Mouse (Mus musculus): ENCODE data around the gene Mybpc2. TPM values are rescaled to one million over a fixed set of nuclear protein-coding genes. Genes with fewer than 3 reads are reported as not detected.

The Mybpc2 gene
- polyA plus RNA-seq, 1 experiment = not detected

- H3K4me3 ChIP-seq (ENCODE audit: insufficient read depth, low read length) = no peak overlapping the region
- no peak for TF ChIP-seq POLR2A (IDR thresholded peaks at IDR 0.05; ENCODE audit: borderline replicate concordance, low read depth, low read length)
- no peak for TF ChIP-seq CTCF (IDR thresholded peaks at IDR 0.05; ENCODE audit: low read depth, low read length)
- H3K4me1 ChIP-seq (ENCODE audit: control insufficient read depth, insufficient read depth, low read length) = peaks cover 3% of the 10 kb centered on the region
- H3K27ac ChIP-seq (ENCODE audit: insufficient read depth, low read depth, low read length) = no peak overlapping the region
Measured at GRCm38 (mm10) chr7:44490281-44490680, 34.2 kb downstream of the Mybpc2 start.

DNA sequence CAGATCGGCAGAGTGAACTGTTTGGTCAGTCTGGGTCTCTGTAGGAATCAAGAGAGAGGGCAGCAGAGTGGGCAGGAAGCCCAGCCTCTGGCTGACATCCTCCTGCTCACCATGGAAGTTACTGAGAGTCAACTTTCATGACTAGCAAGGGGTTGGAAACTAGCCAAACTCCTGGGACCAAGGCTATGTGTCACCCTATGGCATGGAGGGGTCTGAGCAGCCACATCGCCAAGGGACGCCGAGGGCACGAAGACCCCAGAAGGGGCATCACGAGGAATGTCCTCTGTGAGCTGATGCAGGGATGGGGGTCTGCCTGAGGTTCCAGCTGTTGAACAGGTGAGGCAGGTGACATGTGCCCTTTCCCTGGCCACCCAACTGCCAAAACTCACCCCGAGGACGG is 35.9 kb downstream of the Mybpc2 start:
- TF ChIP-seq POLR2A (IDR thresholded peaks at IDR 0.05; ENCODE audit: borderline replicate concordance, low read depth, low read length) = no peak
- no peak for TF ChIP-seq CTCF (IDR thresholded peaks at IDR 0.05; ENCODE audit: low read depth, low read length)
- H3K4me3 ChIP-seq (ENCODE audit: insufficient read depth, low read length) = no peak overlapping the region
- no peak overlapping the region for H3K27ac ChIP-seq (ENCODE audit: insufficient read depth, low read depth, low read length)
- H3K4me1 ChIP-seq (ENCODE audit: control insufficient read depth, insufficient read depth, low read length) = no peaks in the 10 kb centered on the region

GRCm38 (mm10) chr7:44487936-44488335 is 36.5 kb downstream of the Mybpc2 start:
- TF ChIP-seq CTCF (IDR thresholded peaks at IDR 0.05; ENCODE audit: low read depth, low read length) (no peak), POLR2A (IDR thresholded peaks at IDR 0.05; ENCODE audit: borderline replicate concordance, low read depth, low read length) (no peak)

DNA sequence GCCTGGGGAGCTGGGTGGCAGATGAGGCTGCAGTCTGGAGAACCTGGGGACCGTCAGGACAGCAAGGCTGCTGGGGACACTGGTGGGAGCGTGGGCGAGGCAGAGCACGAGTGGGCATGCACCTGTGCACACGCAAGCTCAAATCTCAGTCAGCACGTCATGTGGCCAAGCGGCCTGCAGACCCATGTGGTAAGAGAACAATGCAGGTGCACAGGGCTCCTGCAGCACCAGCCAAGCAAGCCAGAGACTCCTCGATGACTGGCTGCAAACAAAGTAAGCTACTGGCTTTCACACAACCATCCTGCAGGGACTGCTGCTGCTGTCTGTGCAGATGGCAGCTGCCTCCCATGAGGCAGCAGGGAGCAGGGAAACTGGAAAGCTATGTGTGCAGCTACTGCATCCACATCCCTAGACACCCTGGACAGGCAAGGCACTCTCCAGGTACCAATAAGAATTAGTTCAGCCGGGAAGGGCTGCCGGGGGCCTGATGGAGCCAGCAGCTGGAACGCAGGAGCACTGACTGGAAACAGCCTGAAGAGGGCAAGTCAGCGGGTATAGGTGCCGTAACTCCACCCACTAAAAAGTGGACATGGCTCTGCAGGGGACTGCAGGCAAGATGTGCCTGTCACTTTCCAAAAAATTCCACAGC is 37.4 kb downstream of the Mybpc2 start:
- TF ChIP-seq POLR2A (IDR thresholded peaks at IDR 0.05; ENCODE audit: borderline replicate concordance, low read depth, low read length) (no peak), CTCF (IDR thresholded peaks at IDR 0.05; ENCODE audit: low read depth, low read length) (no peak)
- H3K4me1 ChIP-seq (ENCODE audit: control insufficient read depth, insufficient read depth, low read length) = no peaks in the 10 kb centered on the region
- H3K27ac ChIP-seq (ENCODE audit: insufficient read depth, low read depth, low read length) = no peak overlapping the region
- H3K4me3 ChIP-seq (ENCODE audit: insufficient read depth, low read length) = no peak overlapping the region

More at GRCm38 (mm10) chr7:44487936-44488335, 36.5 kb downstream of the Mybpc2 start:
- Histone ChIP-seq H3K4me1 (ENCODE audit: control insufficient read depth, insufficient read depth, low read length) (no peaks in the 10 kb centered on the region), H3K4me3 (ENCODE audit: insufficient read depth, low read length) (no peak overlapping the region), H3K27ac (ENCODE audit: insufficient read depth, low read depth, low read length) (no peak overlapping the region)

DNA sequence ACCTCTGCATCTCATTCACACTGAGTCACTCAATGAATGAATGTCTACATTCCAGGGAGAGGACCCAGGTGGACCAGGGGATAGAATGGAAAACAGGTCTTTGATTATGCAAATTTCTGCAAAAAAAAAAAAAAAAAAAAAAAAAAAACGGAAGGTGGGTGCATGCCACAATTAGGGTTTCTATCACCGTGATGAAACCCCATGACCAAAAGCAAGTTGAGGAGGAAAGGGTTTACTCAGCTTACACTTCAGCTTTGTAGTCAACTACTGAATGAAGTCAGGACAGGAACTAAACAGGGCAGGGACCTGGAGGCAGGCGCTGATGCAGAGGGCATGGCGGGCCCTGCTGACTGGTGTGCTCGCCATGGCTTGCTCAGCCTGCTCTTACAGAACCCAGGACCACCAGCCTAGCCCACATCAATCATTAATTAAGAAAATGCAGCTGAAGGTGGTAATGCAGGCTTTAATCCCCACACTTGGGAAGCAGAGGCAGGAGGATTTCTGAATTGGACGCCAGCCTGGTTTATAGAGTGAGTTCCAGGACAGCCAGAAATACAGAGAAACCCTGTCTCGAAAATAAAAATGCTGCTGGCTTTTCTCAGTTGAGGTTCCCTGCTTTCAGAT is 38.8 kb downstream of the Mybpc2 start:
- Histone ChIP-seq H3K4me1 (ENCODE audit: control insufficient read depth, insufficient read depth, low read length) (no peaks in the 10 kb centered on the region), H3K4me3 (ENCODE audit: insufficient read depth, low read length) (no peak overlapping the region), H3K27ac (ENCODE audit: insufficient read depth, low read depth, low read length) (no peak overlapping the region)
- TF ChIP-seq CTCF (IDR thresholded peaks at IDR 0.05; ENCODE audit: low read depth, low read length) (no peak), POLR2A (IDR thresholded peaks at IDR 0.05; ENCODE audit: borderline replicate concordance, low read depth, low read length) (no peak)

GRCm38 (mm10) chr7:44484841-44485571 is 39.5 kb downstream of the Mybpc2 start:
- Histone ChIP-seq H3K4me3 (ENCODE audit: insufficient read depth, low read length) (no peak overlapping the region), H3K27ac (ENCODE audit: insufficient read depth, low read depth, low read length) (no peak overlapping the region), H3K4me1 (ENCODE audit: control insufficient read depth, insufficient read depth, low read length) (no peaks in the 10 kb centered on the region)
- no peak for TF ChIP-seq POLR2A (IDR thresholded peaks at IDR 0.05; ENCODE audit: borderline replicate concordance, low read depth, low read length)
- TF ChIP-seq CTCF (IDR thresholded peaks at IDR 0.05; ENCODE audit: low read depth, low read length) = peak; percentile 90

GRCm38 (mm10) chr7:44484109-44484508 is 40.3 kb downstream of the Mybpc2 start:
- Histone ChIP-seq H3K4me1 (ENCODE audit: control insufficient read depth, insufficient read depth, low read length) (no peaks in the 10 kb centered on the region; the same call in 1 of the 2 replicates), H3K27ac (ENCODE audit: insufficient read depth, low read depth, low read length) (no peak overlapping the region), H3K4me3 (ENCODE audit: insufficient read depth, low read length) (no peak overlapping the region)
- no peak for TF ChIP-seq CTCF (IDR thresholded peaks at IDR 0.05; ENCODE audit: low read depth, low read length)
- TF ChIP-seq POLR2A (IDR thresholded peaks at IDR 0.05; ENCODE audit: borderline replicate concordance, low read depth, low read length) = no peak

DNA sequence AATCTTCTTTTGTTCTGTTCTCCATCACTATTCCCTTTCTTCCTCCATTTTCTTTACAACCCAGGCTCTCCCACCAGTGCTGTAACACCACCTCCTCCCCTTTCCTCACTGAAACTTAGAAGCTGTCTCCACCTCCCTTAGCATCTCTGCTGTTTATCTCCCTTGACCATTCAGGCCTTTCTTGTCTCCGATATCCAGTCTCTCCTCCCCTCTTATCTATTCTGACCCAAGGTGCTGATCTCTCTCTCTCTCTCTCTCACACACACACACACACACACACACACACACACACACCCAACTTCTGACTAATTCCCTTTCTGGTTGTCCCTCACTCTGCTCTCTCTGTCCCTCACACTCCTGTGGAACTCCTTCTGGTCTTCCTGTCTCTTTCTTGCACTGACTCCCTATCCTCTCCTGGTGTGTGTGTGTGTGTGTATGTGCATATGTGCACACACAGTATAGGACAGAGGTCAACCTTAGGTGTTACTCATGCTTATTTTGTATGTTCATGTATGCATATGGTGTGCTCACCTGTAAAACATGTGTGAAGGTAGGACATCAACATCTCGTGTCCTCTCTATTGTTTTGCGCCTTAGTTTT is 41.5 kb downstream of the Mybpc2 start:
- H3K4me1 ChIP-seq (ENCODE audit: control insufficient read depth, insufficient read depth, low read length) = no peaks in the 10 kb centered on the region; the same call in 1 of the 2 replicates
- no peak overlapping the region for H3K4me3 ChIP-seq (ENCODE audit: insufficient read depth, low read length)
- no peak overlapping the region for H3K27ac ChIP-seq (ENCODE audit: insufficient read depth, low read depth, low read length)
- TF ChIP-seq CTCF (IDR thresholded peaks at IDR 0.05; ENCODE audit: low read depth, low read length) = no peak
- no peak for TF ChIP-seq POLR2A (IDR thresholded peaks at IDR 0.05; ENCODE audit: borderline replicate concordance, low read depth, low read length)

DNA sequence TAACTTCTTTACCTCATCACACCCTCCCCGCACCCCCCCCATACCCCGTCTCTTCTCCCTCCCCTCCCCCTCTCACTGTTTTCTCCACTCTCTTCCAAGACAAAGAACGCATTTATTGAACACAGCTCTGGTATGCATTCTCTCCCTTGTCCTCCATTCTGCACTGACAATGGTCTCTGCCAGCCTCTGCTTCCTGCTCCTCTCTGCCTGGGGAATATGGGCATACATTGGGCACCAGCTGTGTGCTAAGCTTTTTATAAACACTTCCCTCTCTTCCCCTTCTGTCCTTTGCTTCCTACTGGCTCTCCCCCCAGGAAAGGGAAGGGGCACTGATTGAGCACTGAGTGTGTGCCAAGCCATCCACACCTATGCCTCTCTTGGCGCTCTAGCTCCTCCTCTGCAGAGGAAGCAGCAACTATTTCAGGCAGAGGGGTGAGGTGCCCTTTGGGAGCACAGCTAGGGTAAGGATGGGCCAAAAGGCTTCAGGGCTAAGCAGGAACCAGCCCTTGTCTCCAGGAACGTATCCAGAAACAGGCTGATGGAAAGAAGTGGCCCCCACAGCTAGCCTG is 49.3 kb downstream of the Mybpc2 start:
- no peak for TF ChIP-seq CTCF (IDR thresholded peaks at IDR 0.05; ENCODE audit: low read depth, low read length)
- TF ChIP-seq POLR2A (IDR thresholded peaks at IDR 0.05; ENCODE audit: borderline replicate concordance, low read depth, low read length) = no peak
- Histone ChIP-seq H3K27ac (ENCODE audit: insufficient read depth, low read depth, low read length) (no peak overlapping the region), H3K4me3 (ENCODE audit: insufficient read depth, low read length) (no peak overlapping the region), H3K4me1 (ENCODE audit: control insufficient read depth, insufficient read depth, low read length) (peaks cover 17% of the 10 kb centered on the region)
